Mouse (Mus musculus): ENCODE measurements around the gene Ripor1.

The Ripor1 gene

DNA sequence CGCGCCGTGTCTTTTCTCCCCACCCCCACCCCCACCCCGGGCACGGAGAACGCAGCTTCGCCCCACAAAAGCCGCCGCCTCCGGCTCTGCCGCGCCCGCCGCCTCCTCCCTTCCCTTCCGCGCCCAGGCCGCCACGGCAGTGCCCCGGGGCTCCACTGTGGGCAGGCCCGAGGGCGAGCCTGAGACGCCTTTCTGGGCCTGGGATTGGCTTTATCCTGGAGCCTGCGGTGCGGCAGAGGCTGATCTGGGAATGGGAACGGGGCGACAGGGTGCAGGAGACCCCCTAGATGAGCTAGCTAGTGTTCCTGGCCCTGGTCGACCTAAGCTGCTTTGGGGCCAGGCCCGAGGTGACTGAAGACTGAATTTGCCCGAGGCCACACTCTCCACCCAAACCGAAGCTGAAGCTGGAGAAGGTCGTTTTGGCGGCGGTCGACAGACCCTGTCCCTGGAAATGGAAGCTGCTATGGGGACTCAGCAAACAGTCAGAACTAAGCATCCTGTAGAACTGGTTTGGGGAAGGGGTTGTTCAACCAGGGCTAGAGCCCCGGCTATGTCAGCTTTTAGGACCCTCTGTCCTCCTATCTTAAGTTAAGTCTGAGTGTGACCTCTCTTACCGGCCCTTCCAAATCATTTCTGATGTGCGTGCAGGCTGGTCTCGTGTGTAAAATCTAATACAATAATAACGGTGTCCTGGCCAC, 585 bp downstream of the Ripor1 start:
- peak in 1 of 2 experiments; percentile 36 for DNase-seq (ENCODE audit: low spot score in 2 of 2)

DNA sequence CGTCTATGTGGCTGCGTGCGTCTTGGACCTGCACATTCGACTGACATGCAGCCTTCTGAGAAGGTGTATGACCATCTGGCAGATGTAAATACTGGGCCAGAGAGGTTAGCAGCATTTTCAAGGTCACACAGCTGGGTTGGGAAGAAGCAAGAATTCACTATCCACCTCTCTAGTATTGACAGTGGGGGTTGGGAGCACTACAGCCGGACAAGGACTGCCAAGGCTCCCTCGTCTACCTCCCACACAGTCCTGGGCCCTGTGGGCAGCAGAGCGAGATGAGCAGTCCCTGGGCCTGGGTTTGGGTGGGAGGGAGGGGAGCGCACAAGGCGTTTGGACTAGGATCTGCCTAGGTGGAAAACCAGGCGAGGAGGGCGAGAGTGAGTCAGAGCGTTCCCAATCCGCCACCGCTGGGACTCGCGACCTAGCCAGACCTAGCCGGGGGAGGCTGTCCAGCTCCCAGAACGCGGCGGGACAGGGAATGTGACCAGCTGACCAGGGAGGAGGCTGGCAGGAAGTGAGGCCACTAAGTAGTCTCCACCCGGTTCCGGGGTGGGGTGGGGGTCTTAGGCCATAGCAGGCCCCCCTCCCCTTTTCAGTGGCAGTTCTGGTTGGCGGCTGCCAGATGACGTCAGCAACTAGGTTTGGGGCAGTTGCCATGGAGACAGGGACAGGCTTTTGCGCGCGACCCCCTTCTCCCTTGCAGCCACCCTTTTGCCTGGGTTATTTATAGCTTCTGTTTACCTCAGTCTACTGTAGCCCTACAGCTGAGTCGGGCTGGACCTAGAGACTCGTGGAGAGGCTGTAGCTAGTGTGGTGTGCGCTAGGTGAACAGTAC, 1.4 kb downstream of the Ripor1 start:
- DNase-seq (ENCODE audit: low spot score in 2 of 2), result peak; percentile 72 to 81

DNA sequence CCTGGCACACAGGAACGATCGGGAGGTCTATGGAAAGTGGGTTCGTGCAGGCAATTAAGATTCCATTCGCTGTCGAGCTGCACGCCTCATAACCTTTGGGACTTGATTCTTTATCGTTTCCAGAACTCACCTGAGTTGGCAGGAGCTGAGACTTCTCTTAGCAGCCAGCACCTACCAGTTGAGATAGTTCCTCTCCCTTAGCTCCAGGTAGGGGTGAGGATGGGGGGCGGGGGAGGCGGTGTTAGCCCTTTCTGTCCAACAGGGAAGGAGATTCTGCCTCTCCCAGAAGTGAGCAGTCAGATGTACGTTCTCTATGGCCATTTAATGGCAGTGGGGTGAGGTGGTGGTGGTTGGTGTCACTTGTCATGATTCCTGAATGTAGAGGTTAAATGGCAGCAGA, 2.0 kb downstream of the Ripor1 start:
- no peak for DNase-seq (ENCODE audit: low spot score in 2 of 2)

DNA sequence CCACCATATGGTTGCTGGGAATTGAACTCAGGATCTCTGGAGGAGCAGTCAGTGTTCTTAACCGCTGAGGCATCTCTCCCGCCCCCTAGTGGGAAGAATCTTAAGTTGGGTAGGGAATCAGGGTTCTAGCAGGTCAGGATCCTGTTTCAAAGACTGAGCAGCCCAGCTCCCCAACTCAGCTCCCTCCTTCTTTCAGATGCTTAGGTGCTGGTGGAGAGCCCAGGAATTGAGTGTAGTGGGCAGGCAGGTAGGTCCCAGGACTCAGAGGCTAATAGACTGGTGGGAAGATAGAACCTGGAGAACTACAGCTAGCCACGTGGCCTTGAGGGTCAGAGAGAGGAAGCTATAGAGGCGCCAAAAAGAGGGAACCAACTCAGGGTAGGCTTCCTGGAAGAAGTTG, 2.6 kb downstream of the Ripor1 start:
- peak in 1 of 2 experiments; percentile 24 for DNase-seq (ENCODE audit: low spot score in 2 of 2)

DNA sequence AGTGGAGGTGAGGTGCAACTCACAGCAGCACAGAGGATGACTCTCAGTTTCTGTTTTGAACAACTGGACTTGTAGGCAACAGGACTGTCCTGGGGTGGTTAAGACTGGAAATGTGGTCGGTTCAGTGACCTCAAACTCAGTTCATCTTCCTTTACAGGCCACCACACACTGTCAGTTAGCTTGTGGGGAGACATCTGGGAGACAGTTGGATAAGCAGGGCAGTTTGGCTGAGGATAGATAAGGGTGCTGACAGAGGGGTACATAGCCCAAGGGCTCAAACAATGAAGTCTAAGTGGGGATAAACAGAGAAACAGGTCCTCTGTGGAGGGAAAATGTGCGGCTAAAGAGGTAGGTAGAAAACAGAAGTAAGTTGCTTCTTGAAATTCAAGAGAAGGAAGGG, 4.3 kb downstream of the Ripor1 start:
- DNase-seq (ENCODE audit: low spot score in 2 of 2), result no peak

DNA sequence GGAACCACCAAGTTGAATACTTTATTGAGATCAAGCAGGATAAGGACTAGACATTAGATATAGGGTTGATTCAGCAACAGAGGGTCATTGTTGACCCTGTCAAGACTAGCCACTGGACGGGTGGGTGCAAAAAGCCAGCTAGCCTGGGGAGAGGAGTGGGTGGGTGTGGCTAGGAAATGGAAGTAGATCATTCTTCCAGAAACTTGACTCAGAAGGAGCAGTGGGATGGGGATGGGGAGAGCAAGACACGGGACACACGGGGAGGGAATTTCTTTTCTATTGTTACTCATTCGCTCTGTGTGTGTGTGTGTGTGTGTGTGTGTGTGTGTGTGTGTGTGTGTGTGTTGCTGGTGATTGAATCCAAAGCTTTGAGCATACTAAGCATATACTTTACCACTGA, 4.7 kb downstream of the Ripor1 start:
- no peak for DNase-seq (ENCODE audit: low spot score in 2 of 2)

DNA sequence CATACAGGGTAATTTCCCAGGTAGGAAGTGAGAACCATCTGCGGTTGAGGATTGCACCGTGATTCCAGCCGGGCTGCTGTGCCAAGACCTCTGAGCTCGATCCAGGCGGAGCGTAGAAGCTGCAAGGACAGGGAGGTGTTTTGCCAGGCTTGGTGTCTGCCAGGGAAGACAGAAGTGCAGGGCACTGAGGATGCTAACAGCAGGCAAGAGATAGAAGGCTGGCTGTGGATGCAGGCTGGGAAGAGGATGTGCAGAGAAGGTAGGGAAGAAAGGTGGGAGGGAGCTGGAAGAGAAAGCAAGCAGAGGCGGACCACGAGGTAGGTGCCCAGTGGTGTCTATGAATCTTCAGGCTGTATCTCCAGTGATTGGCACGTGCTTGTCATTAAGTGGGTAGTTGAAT, 6.8 kb downstream of the Ripor1 start:
- no peak for DNase-seq (ENCODE audit: low spot score in 2 of 2)

DNA sequence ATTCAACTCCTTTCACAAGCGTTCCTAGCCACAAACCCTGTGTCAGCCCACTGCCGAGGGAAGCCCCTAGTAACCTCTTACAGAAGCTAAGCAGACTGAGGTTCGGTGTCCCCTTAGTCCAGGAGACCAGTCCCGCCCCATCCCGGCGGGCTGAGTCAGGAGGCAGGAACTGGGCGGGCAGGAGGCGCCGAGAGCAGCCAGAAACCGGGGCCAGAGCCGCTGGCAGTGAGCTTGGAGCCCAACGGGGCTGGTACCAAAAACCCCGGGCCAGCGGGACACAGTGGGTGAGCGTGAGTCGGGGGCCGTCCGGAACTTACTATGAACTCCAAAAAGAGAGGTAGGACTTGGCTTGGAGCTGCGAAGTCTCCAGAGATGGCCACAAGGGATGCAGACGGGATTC, 8.0 kb downstream of the Ripor1 start:
- no peak for DNase-seq (ENCODE audit: low spot score in 2 of 2)

DNA sequence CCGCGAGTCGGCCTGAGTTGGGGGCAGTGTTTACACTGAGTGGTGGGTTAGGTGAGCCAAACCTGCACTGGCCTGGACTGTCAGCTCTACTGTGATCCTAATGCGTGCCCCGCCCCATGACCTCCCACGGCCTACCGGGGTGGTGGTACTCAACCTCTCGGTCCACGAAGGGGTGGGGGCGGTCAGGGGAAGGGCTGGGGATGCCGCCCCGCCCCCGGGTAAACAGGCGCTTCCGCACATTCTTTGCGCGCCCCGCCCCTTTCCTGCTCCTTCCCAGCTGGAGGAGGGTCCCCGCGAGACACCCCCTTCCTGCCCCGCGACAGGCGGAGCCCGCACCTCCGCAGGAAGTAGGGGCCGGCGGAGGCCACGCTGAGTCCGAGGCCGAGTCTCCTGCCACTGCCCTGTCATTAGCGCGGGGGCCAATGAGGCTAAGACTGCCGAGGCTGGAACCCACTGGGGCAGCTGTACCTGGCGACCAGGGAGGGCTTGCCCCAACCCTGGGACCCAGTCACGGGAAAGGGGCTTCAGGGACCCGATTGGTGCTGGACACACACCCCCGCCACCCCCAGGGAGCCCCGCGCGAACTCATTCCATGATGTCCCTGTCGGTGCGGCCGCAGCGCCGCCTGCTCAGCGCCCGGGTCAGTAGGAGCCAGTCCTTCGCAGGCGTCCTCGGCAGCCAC, 8.9 kb downstream of the Ripor1 start:
- DNase-seq (ENCODE audit: low spot score in 2 of 2), result peak in 1 of 2 experiments; percentile 16

DNA sequence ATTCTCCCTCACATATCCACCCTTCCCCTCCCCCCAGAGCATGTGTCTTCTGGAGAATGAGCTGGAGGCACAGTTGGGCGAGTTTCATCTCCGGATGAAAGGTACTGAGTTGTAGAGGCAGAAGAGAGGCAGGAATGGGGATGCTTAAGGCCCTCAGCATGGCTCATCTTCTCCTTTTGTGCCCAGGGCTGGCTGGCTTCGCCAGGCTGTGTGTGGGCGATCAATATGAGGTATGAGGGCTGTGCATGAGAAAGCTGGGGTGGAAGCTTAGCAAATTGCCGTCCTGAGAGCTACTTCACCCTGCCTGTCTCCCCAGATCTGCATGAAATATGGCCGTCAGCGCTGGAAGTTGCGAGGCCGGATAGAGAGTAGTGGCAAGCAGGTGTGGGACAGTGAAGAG, 10.9 kb downstream of the Ripor1 start:
- no peak for DNase-seq (ENCODE audit: low spot score in 2 of 2)

DNA sequence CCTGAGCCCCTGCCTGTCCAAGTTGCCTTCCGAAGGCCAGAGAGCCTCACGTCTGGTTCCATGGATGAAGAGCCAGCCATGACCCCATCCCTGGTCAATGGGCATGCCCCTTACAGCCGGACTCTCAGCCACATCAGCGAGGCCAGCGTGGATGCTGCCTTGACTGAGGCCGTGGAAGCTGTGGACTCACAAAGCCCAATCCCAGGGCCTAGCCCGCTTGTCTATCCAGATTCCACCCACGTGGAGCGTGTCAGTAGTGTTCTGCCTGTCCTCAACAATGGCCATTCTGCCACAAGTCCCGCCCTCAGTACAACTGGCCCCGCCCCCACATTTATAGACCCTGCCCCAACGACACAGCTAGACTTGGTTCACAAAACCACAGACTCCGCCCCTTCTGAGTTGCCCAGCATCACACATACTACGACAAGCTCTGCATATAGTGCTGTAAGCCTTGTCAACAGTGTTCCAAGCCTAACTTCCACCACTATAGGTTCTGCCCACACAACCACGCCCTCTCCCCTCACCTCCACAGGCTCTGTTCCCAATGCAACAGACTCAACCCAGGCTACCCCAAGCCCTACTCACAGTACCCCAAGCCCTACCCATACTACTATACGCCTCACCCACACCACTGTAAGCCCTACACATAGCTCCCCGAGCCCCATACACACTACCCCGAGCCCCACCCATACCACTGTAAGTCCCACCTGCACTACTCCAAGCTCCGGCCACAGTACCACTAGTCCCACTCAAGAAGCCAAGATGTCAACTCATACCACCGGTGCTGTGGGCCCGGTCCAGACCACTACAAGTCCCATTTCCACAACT, 12.6 kb downstream of the Ripor1 start:
- no peak for DNase-seq (ENCODE audit: low spot score in 2 of 2)

DNA sequence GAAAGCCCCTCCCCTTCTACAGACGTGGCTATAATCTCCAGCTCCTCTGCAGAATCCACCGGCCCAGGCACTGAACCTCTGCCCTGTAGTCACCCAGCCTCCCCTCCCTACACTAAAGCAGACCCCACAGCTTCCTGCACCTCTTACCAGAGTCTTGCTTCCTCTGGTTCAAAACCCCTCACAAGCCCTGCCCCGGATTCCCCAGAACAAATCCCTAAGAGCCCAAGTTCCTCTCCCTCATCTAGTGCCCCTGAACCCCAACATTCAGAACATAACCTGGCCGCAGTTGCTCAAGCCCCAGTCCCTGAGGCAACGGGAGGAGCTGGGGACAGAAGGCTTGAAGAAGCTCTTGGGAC, 13.2 kb downstream of the Ripor1 start:
- no peak for DNase-seq (ENCODE audit: low spot score in 2 of 2)

DNA sequence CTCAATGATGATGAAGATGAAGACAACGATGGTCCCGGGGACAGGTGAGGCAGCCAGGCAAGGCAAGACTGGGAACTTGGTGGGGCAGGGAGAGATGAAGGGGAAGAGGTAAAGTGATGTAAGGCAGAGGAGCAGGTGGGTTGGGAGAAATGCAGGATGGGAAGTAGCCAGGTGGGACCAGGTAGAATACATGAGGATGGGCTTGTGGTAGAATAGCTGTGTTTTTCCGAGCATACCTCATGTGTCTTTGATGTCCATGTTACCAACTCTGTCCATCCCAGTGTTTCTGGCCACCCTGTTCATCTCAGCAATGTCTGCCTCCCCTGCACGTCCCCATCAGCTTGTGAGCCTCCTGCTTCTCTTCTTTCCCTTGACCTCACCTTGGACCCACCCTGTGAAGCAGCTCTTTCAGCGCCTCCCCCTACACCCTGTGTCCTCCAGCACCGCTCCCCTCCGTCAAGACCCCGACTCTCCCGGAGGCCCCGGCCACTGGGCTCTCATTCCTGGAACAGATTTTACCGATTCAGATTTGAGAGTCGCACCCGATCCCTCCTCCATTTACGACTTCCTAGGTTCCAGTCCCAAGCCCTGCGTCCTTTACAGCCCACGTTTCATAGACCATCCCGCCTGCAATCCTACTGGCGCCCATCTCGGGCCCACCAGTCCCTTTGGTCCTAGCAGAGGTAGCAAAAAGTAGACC, 14.0 kb downstream of the Ripor1 start:
- DNase-seq (ENCODE audit: low spot score in 2 of 2), result no peak

DNA sequence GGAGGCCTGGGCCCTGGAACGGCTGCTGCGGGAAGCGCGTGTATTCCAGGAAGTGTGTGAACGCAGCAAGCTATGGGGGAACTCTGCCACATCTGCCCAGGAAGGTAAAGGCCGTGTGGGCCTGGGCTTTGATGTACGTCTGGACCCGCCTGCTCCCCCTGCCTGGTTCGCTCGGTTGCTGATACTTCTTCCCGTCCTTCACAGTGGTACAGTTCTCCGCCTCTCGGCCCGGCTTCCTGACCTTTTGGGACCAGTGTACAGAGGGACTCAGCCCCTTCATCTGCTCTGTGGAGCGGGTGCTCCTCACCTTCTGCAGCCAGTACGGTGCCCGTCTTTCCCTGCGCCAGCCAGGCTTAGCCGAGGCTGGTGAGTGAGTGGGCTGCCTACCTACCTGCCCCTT, 15.2 kb downstream of the Ripor1 start:
- DNase-seq (ENCODE audit: low spot score in 2 of 2), result no peak

DNA sequence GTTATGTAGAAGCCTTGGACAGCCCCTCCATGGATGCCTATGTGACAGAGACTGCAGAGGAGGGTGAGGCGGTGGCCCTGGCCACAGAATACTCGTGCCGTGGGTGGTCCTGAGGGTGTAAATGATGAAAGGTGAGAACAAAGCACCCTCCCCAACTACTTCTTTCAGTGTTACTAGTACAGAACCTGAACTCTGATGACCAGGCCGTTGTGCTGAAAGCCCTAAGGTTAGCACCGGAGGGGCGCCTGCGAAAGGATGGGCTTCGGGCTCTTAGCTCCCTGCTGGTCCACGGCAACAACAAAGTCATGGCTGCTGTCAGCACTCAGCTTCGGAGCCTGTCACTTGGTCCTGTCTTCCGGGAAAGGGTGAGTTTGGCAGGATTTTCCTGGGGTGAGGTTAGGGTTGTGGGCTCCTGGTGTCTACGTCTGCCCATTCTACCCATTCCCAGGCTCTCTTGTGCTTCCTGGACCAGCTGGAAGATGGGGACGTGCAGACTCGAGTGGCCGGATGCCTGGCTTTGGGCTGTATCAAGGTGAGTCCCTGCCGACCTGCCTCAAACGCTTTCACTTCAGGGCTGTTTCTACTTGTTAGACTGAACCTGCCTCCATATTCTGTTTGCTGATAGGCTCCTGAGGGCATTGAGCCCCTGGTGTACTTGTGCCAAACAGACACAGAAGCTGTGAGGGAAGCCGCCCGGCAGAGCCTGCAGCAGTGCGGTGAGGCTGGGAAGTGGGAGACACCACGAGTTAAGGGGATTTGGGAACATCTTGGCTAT, 16.1 kb downstream of the Ripor1 start:
- DNase-seq (ENCODE audit: low spot score in 2 of 2), result no peak

DNA sequence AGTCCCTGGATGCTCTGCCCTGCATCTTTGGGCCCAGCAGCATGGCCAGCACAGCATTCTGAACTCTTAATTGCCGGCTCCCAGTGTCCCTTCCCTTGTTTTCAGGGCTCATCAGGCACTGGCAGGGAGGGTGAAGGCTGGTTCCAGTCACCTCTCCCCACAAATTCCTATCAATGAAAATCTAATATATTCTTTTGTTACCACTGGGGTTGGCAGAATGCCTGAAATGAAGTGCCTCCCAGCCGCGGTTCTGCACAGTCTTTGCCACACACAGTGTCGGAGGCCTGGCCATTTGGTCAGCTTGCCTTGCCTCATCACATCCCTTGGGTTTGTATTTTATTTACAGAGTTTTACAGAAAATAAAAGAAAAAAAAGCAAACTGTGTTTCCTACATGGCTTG, 16.8 kb downstream of the Ripor1 start:
- DNase-seq (ENCODE audit: low spot score in 2 of 2), result peak in 1 of 2 experiments; percentile 26

DNA sequence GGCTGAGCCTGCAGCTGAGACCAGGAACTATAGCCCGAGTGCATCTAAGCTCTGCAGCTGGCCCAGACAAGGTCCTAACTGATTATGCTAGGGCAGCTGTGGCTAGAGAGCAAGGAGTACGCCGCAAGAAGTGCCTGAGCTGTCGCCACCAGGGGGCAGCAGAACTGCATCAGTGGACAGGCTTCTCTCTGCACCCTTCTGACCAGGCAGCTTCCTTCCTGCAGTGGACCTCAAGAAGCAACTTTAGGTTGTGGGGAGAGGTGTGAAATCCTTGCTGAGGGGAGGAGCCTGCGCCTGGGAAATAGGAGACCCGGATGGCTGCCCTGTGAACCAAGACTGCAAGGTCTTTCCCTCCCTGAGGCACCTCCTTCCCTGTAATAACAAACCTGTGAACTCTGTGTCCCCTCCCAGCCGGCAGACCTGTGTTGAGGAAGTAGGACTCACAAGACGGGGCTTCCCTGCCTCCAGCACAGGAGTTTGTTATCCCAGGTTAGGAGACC, 17.4 kb downstream of the Ripor1 start:
- peak; percentile 90 to 97 for DNase-seq (ENCODE audit: low spot score in 2 of 2)

DNA sequence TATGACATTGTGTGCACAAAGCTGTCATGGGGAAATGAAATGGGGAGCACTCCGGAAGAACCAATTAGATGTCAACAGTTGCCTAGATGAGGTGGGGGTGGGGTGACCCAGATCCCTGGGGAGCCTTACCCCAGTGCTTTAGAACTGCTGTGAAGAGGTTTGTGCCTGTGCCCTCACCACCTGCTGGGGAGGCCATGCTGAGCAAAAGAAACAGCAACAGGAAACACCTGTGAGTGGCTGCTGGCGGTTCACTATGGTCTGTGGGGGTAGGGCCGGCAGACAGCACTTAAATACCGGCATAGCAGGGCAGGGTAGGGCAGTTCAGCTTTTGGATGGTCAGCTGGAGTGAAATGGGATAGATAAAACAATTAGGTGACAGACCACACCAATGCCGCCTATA, 18.1 kb downstream of the Ripor1 start:
- no peak for DNase-seq (ENCODE audit: low spot score in 2 of 2)

DNA sequence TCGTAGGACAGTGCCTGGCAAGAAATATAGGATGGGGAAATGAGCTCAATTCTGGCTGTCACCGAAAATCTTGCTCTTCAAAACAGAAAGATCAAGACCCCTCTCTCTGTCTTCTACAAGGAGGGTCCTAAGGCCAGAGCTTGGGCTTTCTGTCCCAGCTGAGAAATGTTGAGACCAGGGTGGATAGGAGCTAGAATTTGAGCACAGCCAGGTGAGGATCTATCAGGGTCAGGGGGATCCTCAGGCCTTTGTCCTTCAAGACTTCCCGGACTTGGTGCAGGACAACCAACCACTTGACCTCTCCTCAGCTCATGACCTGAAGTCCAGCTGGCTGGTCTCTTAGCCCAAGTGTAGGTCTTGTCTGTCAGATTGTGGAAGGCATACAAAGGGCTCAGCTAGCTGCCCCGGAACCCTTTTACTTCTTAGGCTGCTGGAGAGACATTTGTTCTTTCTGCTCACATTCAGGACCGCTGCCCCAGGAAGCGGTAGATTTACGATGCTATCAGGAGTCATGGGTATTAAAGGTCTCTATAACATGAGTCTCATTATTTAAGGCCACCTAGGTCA, 18.7 kb downstream of the Ripor1 start:
- no peak for DNase-seq (ENCODE audit: low spot score in 2 of 2)

DNA sequence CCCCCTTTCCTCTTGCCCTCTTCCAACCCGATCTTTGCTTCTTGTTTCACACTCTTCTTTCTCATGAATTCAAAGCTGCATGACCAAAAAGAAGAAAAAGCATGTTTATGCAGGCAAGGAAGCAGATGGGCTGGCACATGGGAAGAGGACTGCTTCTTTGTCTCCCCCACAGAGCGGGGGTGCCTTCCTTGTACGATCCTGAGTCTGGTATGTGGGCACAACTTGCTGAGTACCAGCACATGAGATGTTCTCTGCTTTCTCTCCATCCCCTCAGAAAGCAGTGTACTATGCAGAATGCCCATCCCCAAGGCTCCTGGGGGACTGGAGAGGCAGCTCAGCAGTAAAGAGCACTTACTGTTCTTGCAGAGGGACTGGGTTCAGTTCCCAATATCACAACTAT, 19.3 kb downstream of the Ripor1 start:
- no peak for DNase-seq (ENCODE audit: low spot score in 2 of 2)
